Mouse (Mus musculus) urinary bladder, adult 2 months (tissue): ENCODE results near the gene Pdia4. TPM values are rescaled to one million over a fixed set of nuclear protein-coding genes. Genes with fewer than 3 reads are reported as not detected.
"Not testable (repeated sequence)": the region's sequence is repeated elsewhere in the genome, so short reads cannot be mapped to it uniquely, and the experiment has no call there.

Experiments used
- DNase-seq: peaks from one replicate; pipeline ENCODE4 v3.0.0; 2022; ENCODE audit warnings: low spot score
- polyA plus RNA-seq: library from polyadenylated mRNA; depleted of rRNA; stranded (reverse); fragments of >200 nt; gene quantifications from 2 replicates; pipeline ENCODE4 v1.2.3, GENCODE M21; 2012; rRNA removed

Pdia4 gene
- polyA plus RNA-seq, 1 experiment: 76.1 TPM

DNA sequence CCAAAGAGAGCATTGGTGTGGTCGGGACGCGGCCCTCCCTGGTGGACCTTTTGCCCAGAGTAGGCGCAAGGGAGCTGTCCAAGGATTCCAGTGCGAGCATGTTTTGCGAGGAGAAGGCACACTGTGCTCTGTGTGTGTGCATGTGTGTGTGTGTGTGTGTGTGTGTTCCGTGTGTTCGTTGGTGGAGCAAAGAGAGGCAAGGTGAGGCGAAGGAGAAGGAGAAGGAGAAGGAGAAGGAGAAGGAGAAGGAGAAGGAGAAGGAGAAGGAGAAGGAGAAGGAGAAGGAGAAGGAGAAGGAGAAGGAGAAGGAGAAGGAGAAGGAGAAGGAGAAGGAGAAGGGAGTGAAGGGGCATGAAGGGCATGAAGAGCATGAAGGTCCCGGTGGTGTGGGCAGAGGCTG lies 50.5 kb downstream of the Pdia4 start:
- not testable (repeated sequence) for DNase-seq

DNA sequence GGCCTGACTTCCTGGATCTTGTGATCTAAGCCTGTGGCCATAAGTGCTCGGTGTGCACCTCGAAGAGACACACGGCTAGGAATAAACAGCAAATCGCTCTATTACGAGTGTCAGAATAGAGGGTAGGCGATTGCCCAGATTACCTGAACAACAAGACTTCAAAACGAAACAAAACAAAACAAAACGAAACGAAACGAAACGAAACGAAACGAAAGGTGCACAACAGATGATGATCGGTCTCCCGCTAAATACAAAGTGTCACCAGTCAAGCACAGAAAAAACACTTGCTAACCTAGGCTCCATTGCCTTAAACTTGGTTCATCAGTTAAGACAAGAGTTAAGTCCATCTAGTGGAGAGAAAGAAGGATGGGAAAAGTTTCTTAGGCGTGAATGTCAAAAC lies 53.8 kb downstream of the Pdia4 start:
- DNase-seq: not testable (repeated sequence)

DNA sequence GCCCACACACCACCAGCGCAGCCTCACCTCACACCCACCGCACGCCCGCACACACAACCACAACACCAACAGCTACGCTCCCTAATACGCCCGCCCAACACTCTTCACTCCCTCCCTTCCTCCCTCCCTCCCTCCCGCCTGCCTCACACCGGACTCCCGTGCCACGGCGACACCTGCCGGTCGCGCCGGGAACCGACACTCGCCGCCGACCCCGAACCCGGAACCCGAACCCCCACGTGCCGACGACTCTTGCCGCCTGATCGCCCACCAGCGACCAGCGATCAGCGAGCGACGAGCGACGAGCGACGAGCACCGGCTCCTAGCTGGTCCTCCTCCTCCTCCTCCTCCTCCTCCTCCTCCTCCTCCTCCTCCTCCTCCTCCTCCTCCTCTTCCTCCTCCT lies 55.4 kb downstream of the Pdia4 start:
- DNase-seq: not testable (repeated sequence)

DNA sequence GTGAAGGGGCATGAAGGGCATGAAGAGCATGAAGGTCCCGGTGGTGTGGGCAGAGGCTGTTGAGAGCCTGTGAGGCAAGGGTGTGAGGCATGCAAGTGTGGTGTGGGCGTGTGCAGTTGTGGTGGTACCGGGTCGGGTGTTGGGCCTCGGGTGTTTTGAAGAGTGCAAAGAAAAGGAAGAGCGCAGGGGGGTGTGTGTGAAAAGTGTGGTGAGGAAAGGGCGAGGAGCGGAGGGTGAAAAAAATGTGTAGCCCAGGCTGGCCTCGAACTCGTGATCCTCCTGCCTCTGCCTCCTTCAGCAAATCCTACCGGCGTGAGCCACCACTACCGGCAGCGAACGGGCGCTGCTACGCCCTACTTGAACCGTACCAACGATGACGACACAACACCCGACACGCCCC lies 55.8 kb downstream of the Pdia4 start:
- DNase-seq: not testable (repeated sequence)

DNA sequence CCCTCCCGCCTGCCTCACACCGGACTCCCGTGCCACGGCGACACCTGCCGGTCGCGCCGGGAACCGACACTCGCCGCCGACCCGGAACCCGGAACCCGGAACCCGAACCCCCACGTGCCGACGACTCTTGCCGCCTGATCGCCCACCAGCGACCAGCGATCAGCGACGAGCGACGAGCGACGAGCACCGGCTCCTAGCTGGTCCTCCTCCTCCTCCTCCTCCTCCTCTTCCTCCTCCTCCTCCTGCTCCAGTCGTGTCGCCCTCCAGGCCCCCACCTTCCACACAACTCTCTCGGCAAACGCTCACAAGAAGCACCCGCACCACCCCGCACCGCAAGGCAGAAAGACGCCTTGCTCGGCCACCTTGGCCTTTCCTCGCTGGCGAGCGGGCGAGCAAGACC lies 60.1 kb downstream of the Pdia4 start:
- DNase-seq: not testable (repeated sequence)

DNA sequence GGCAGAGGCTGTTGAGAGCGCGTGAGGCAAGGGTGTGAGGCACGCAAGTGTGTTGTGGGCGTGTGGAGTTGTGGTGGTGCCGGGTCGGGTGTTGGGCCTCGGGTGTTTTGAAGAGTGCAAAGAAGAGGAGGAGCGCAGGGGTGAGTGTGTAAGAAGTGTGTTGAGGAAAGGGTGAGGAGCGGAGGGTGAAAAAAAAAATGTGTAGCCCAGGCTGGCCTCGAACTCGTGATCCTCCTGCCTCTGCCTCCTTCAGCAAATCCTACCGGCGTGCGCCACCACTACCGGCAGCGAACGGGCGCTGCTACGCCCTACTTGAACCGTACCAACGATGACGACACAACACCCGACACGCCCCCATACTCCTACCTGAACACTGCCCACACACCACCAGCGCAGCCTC lies 64.9 kb downstream of the Pdia4 start:
- peak; percentile 92 for DNase-seq

DNA sequence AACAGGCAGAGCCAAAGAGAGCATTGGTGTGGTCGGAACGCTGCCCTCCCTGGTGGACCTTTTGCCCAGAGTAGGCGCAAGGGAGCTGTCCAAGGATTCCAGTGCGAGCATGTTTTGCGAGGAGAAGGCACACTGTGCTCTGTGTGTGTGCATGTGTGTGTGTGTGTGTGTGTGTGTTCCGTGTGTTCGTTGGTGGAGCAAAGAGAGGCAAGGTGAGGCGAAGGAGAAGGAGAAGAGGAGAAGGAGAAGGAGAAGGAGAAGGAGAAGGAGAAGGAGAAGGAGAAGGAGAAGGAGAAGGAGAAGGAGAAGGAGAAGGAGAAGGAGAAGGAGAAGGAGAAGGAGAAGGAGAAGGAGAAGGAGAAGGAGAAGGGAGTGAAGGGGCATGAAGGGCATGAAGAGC lies 65.3 kb downstream of the Pdia4 start:
- DNase-seq: not testable (repeated sequence)

Other genes starting within 250 kb of the Pdia4 start
- gene Ezh2, start 218.1 kb downstream of the Pdia4 start, polyA plus RNA-seq: 23.6 and 31.8 TPM in 2 replicates
- 0.48 and 0.75 TPM in 2 replicates for gene Zfp786, start 17.4 kb upstream of the Pdia4 start, polyA plus RNA-seq
- 6.6 and 8.2 TPM in 2 replicates for gene Zfp398, start 22.2 kb upstream of the Pdia4 start, polyA plus RNA-seq
- 11.8 and 12.6 TPM in 2 replicates for gene Zfp282, start 63.8 kb upstream of the Pdia4 start, polyA plus RNA-seq
- 14.8 and 15.2 TPM in 2 replicates for gene Zfp212, start 107.0 kb upstream of the Pdia4 start, polyA plus RNA-seq
- gene Zfp956, start 140.0 kb upstream of the Pdia4 start, polyA plus RNA-seq: 11.7 and 14.1 TPM in 2 replicates
- gene Zfp777, start 235.5 kb upstream of the Pdia4 start, polyA plus RNA-seq: 8.8 and 14.6 TPM in 2 replicates